Mouse (Mus musculus) right cerebral cortex, adult 18-20 months (tissue): ENCODE measurements around the gene Fgf7.

Source experiments
- DNase-seq: peaks from one replicate; pipeline ENCODE4 v3.0.0; 2022; ENCODE audit warnings: mixed read lengths

The Fgf7 gene

GRCm38 (mm10) chr2:126034379-126035005, at the start of gene Fgf7:
Gene Fgf7 (plus strand): TSS chr2:126034658.
- peak; percentile 7 for DNase-seq

- no peak for DNase-seq
Measured at GRCm38 (mm10) chr2:126002291-126002690, 32.2 kb upstream of the Fgf7 start.

GRCm38 (mm10) chr2:126006088-126006487, 28.4 kb upstream of the Fgf7 start:
- DNase-seq, result peak; percentile 59

GRCm38 (mm10) chr2:126006742-126007141, 27.7 kb upstream of the Fgf7 start:
- no peak for DNase-seq

- no peak for DNase-seq
Measured at GRCm38 (mm10) chr2:126014989-126015710, 19.3 kb upstream of the Fgf7 start.

- DNase-seq, result no peak
Measured at GRCm38 (mm10) chr2:126015763-126016473, 18.5 kb upstream of the Fgf7 start.

- no peak for DNase-seq
Measured at GRCm38 (mm10) chr2:126031186-126031900, 3.1 kb upstream of the Fgf7 start.

- no peak for DNase-seq
Measured at GRCm38 (mm10) chr2:126033114-126033972, 1.1 kb upstream of the Fgf7 start.

GRCm38 (mm10) chr2:126035013-126035770, 734 bp downstream of the Fgf7 start:
- DNase-seq, result no peak

- no peak for DNase-seq
Measured at GRCm38 (mm10) chr2:126036121-126036520, 1.7 kb downstream of the Fgf7 start.

GRCm38 (mm10) chr2:126038221-126039000, 4.0 kb downstream of the Fgf7 start:
- DNase-seq, result no peak

- DNase-seq, result peak; percentile 12
Measured at GRCm38 (mm10) chr2:126039414-126039891, 5.0 kb downstream of the Fgf7 start.

GRCm38 (mm10) chr2:126040651-126041050, 6.2 kb downstream of the Fgf7 start:
- no peak for DNase-seq

- no peak for DNase-seq
Measured at GRCm38 (mm10) chr2:126041237-126041636, 6.8 kb downstream of the Fgf7 start.

- DNase-seq, result no peak
Measured at GRCm38 (mm10) chr2:126042674-126043073, 8.2 kb downstream of the Fgf7 start.

GRCm38 (mm10) chr2:126045621-126046020, 11.2 kb downstream of the Fgf7 start:
- DNase-seq, result no peak

- DNase-seq, result no peak
Measured at GRCm38 (mm10) chr2:126052749-126053557, 18.5 kb downstream of the Fgf7 start.

GRCm38 (mm10) chr2:126053657-126054056, 19.2 kb downstream of the Fgf7 start:
- DNase-seq, result no peak

- no peak for DNase-seq
Measured at GRCm38 (mm10) chr2:126060595-126060994, 26.1 kb downstream of the Fgf7 start.
